Mouse (Mus musculus) small intestine, adult 2 months (tissue): ENCODE measurements around the gene Tnfrsf11a. TPM values are rescaled to one million over a fixed set of nuclear protein-coding genes. Genes with fewer than 3 reads are reported as not detected.
A peak's percentile ranks its signal among the peaks of the same experiment; 100 is the strongest.

Experiments
- H3K27ac ChIP-seq: fragments of 200-500 bp; 2 replicates; pipeline ENCODE4 v1.5.1; 2012; ENCODE audit warnings: low read depth, low read length, control low read depth, inconsistent platforms; ENCODE audit not compliant: insufficient read depth
- H3K27me3 ChIP-seq: fragments of 200-500 bp; 2 replicates; pipeline ENCODE4 v1.6.1; 2012; ENCODE audit warnings: mild to moderate bottlenecking, moderate library complexity, low read length, inconsistent platforms; ENCODE audit not compliant: control insufficient read depth, insufficient read depth
- H3K36me3 ChIP-seq: fragments of 200-500 bp; 2 replicates; pipeline ENCODE4 v1.6.1; 2012; ENCODE audit warnings: mild to moderate bottlenecking, low read length, control low read depth, inconsistent platforms; ENCODE audit not compliant: control insufficient read depth, insufficient read depth
- H3K4me1 ChIP-seq: fragments of 200-500 bp; 2 replicates; pipeline ENCODE4 v1.6.1; 2012; ENCODE audit warnings: low read length, inconsistent platforms, mixed read lengths; ENCODE audit not compliant: control insufficient read depth, insufficient read depth, insufficient read length
- H3K4me3 ChIP-seq: fragments of 200-500 bp; 2 replicates; pipeline ENCODE4 v1.5.1; 2012; ENCODE audit warnings: low read depth, mild to moderate bottlenecking, control low read depth, inconsistent platforms, low read length, moderate library complexity
- CTCF ChIP-seq: fragments of 200-500 bp; IDR thresholded peaks from 2 replicates; pipeline ENCODE4 v1.5.1; 2012; ENCODE audit warnings: low read depth, mild to moderate bottlenecking, control low read depth, inconsistent platforms, low read length, moderate library complexity, mixed read lengths; ENCODE audit not compliant: insufficient replicate concordance, insufficient read length; ENCODE audit errors: extremely low read depth
- POLR2A ChIP-seq: fragments of 200-500 bp; IDR thresholded peaks from 2 replicates; pipeline ENCODE4 v1.6.1; 2012; ENCODE audit warnings: low read depth, mild to moderate bottlenecking, control low read depth, inconsistent platforms, low read length, moderate library complexity
- WGBS: fragments of 180-500 bp; shearing (Covaris S2); methylation state at CpG from one replicate; pipeline ENCODE4 v1.1.7; 2018; 5-methylcytosine and 5-hydroxymethylcytosine counted together
- polyA plus RNA-seq: library from polyadenylated mRNA; depleted of rRNA; stranded (reverse); fragments of >200 nt; gene quantifications from 2 replicates; pipeline ENCODE4 v1.2.3, GENCODE M21; 2012

Tnfrsf11a gene
- polyA plus RNA-seq, 1 experiment = 47.7 TPM

DNA sequence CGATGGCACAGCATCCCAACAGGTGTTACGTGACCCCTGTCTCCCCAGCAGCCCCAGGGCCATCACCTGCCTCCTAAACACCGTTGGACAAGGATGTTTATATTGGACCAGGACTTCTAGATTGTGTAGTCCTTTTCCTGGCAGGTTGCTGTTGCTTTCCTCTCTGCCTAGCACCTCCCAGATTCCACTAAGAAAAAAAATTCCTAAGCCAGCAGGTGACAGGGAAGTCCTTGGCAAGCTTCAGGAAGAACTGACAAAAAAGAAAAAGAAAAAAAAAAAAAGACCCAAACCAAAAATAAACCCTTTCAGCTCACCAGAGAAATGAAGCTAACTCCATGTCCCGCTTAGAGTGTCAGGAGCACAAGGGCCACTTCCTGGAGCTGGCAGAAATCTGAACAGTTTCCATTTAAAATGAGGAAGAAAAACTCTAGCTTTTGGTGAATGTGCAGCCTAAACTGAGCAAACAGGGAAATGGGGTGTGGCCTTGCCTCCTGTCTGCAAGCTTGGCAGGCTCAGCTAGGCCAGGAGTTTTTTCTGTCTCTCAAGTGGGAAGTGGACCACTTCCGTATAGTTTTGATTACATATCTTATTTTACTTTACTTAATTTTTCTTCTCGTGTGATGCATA, 6.3 kb downstream of the Tnfrsf11a start:
- 14% methylated on average over 6 of the region's 6 CpGs for WGBS
- no peaks in the 10 kb centered on the region for H3K27me3 ChIP-seq
- peaks cover 42% of the 10 kb centered on the region for H3K4me1 ChIP-seq
- peak overlapping the region; percentile 72 for H3K27ac ChIP-seq
- TF ChIP-seq CTCF (no peak), POLR2A (no peak)
- H3K4me3 ChIP-seq = no peak overlapping the region
- H3K36me3 ChIP-seq = peaks cover 11% of the 10 kb centered on the region

DNA sequence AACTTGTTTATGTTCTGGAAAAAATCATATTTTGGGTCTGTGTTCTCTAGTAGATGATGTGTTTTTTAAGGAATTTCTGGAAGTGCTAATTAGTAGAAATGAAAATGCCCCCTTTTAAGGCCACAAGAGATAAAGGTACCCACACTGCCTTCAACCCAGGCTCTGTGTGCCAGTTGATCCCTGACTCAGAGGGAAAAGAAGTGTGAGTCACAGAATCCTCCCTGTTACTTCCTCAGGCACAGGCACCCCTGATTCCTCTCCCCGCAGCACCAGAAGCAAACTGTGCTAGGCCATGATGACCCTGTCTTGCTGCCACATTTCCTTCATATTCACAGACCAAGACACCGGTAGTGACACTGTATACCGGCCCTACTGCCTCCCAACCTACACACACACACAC, 9.6 kb downstream of the Tnfrsf11a start:
- peaks cover 11% of the 10 kb centered on the region for H3K36me3 ChIP-seq
- H3K27me3 ChIP-seq = no peaks in the 10 kb centered on the region
- no peak overlapping the region for H3K4me3 ChIP-seq
- H3K4me1 ChIP-seq = peaks cover 32% of the 10 kb centered on the region
- WGBS = 70% methylated on average over 3 of the region's 3 CpGs
- no peak for TF ChIP-seq POLR2A
- no peak for TF ChIP-seq CTCF
- no peak overlapping the region for H3K27ac ChIP-seq

DNA sequence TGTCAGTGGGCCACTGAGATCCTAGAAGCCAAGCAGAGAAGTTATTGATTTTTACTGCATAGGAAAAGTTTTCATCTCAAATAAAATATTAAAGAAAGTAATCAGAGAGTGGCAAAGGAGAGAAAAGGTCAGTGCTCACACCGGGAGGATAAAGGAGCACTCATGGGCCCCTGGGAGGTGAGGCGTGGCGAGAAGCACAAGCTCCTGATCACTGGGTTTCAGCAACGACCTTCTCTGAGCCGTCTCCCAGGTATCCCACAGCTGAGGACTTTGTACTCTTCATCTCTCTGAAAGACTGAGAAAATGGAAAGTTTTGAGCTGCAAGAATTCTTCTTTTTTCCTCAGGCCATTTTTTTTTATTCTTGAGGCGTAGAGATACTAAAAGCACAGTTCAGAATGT, 14.2 kb downstream of the Tnfrsf11a start:
- H3K36me3 ChIP-seq = peaks cover 7% of the 10 kb centered on the region; the same call in 1 of the 2 replicates
- no peak overlapping the region for H3K27ac ChIP-seq
- peaks cover 6% of the 10 kb centered on the region; the same call in 1 of the 2 replicates for H3K4me1 ChIP-seq
- WGBS = 56% methylated on average over 6 of the region's 6 CpGs
- TF ChIP-seq POLR2A = no peak
- no peaks in the 10 kb centered on the region for H3K27me3 ChIP-seq
- H3K4me3 ChIP-seq = no peak overlapping the region

DNA sequence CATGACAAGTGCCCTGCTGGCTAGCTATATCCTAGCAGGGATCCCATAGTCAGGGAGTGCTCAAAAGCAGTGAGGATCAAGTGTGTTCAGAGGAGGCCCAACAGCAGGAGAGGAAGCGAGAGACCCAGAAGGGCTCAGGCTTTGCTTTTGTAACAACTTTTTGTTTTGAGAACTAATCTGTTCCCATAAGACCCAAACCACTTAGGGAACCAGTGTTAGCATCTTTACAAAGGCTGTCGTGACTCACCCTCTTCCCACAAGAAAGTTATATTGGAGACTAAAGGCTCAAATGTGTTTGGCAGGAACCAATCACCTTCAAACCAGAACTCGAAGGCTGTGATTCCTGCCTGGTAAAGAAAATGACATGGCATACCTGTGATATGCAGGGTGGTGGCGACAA, 15.2 kb downstream of the Tnfrsf11a start:
- H3K27ac ChIP-seq = no peak overlapping the region
- no peaks in the 10 kb centered on the region for H3K27me3 ChIP-seq
- WGBS = 94% methylated on average over 4 of the region's 4 CpGs
- H3K36me3 ChIP-seq = peaks cover 12% of the 10 kb centered on the region; the same call in 1 of the 2 replicates
- peaks cover 3% of the 10 kb centered on the region; the same call in 1 of the 2 replicates for H3K4me1 ChIP-seq
- TF ChIP-seq CTCF = no peak
- TF ChIP-seq POLR2A = no peak
- H3K4me3 ChIP-seq = no peak overlapping the region

DNA sequence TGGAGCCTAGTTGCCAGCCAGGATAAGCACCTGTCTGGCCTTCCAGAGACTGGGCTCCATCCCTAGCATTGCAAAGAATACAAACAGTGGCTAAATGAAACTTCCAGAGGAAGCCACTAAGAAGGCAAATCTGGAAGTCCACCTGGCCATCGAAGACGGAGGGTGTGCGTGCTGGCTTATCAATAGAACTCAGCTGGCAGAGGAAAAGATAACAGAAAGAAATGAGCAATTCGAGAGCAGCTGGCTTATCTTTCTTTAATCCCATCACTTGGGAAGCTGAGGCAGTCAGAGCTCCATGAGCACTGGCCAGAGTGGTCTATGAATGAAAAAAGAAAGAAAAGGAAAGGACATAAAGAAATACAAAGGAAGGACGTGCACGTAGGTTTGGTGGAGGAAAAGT, 20.1 kb downstream of the Tnfrsf11a start:
- Histone ChIP-seq H3K27ac (no peak overlapping the region), H3K4me3 (no peak overlapping the region), H3K4me1 (peaks cover 4% of the 10 kb centered on the region; the same call in 1 of the 2 replicates), H3K36me3 (peaks cover 11% of the 10 kb centered on the region; the same call in 1 of the 2 replicates), H3K27me3 (no peaks in the 10 kb centered on the region)
- 56% methylated on average over 6 of the region's 6 CpGs for WGBS
- TF ChIP-seq CTCF (no peak), POLR2A (no peak)

DNA sequence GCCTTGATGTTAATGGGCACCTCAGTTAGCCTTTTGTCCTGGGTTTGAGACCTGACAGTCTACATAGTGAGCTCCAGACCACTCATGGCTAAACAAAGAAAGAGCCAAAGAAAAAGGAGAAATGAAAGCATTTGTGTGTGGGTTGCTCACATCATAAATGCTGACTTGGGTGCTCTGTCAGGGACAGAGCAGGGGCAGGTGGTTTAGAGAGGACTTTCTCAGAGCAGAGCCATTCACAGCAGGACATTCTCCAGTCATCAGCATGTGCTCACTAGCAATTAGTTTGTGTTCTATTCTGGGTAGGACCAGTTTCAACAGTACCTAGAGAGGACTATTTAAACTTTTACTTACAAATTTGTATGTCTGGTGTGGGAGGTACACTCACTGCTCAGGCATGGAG, 20.7 kb downstream of the Tnfrsf11a start:
- no peak overlapping the region for H3K27ac ChIP-seq
- no peaks in the 10 kb centered on the region for H3K27me3 ChIP-seq
- H3K4me1 ChIP-seq = peaks cover 4% of the 10 kb centered on the region; the same call in 1 of the 2 replicates
- peaks cover 10% of the 10 kb centered on the region; the same call in 1 of the 2 replicates for H3K36me3 ChIP-seq
- H3K4me3 ChIP-seq = no peak overlapping the region
- TF ChIP-seq POLR2A (no peak), CTCF (no peak)

DNA sequence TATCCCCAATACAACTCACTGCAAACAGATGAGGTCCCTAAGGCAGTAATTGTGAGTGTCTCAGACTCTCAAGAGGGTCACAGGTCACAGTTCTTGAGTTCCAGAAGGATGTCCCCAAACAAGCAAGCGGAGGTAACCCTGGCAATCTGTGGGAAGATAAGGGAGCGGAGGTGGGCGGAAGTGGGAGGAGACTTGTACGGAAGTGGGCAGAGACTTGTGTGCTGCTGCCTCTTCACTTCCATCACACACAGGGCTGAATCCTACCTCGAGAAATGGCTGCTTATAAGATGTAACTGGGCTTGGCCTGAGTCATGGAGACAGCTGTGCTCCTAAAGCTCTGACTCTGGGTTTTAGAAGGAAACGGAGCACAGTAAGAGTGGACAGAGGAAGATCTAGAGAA, 22.4 kb downstream of the Tnfrsf11a start:
- TF ChIP-seq POLR2A (no peak), CTCF (no peak)
- peaks cover 19% of the 10 kb centered on the region; the same call in 1 of the 2 replicates for H3K36me3 ChIP-seq

DNA sequence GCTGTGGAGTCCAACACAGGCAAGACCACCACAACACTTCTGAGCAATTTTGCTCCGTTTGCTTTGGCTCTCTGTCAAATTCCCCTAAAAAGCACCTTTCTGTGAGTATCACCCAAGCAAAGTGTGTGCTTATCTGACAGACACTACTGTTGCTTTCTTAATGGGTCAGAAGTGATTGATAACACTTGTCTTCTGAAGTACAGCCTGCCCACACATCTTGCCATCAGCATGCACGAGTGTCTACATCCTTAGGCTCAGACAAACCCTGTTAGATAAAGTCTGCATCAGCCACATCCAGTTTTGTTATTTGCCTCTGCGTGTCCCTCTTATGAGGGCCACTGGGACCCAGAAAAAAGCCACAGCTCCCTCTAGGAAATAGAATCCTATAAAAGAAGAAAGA, 23.8 kb downstream of the Tnfrsf11a start:
- WGBS = 67% methylated on average over 3 of the region's 3 CpGs
- peaks cover 26% of the 10 kb centered on the region for H3K36me3 ChIP-seq
- TF ChIP-seq POLR2A (no peak), CTCF (no peak)
- peaks cover 4% of the 10 kb centered on the region; the same call in 1 of the 2 replicates for H3K4me1 ChIP-seq
- no peaks in the 10 kb centered on the region for H3K27me3 ChIP-seq
- H3K4me3 ChIP-seq = no peak overlapping the region
- no peak overlapping the region for H3K27ac ChIP-seq

More for the DNA sequence above, 22.4 kb downstream of the Tnfrsf11a start:
- peaks cover 4% of the 10 kb centered on the region; the same call in 1 of the 2 replicates for H3K4me1 ChIP-seq
- H3K27ac ChIP-seq = no peak overlapping the region
- WGBS = 56% methylated on average over 6 of the region's 6 CpGs
- H3K4me3 ChIP-seq = no peak overlapping the region
- no peaks in the 10 kb centered on the region for H3K27me3 ChIP-seq
